ENCODE assay signal across 8 mouse cellular contexts in genomic region chr11:48859014-48859413, GRCm38 (mm10). TPM values are rescaled to one million over a fixed set of nuclear protein-coding genes. Genes with fewer than 3 reads are reported as not detected.
A peak's percentile ranks its signal among the peaks of the same experiment; 100 is the strongest.
DNase-seq lines count a peak whose midpoint lies in the region; ATAC-seq and TF ChIP-seq lines count a peak whose summit lies in the region.

No protein-coding gene starts in this region.

- no peak overlapping the region for H3K27ac ChIP-seq in embryonic facial prominence, embryonic 15.5 days (replicated peaks)
- no peak overlapping the region for H3K27ac ChIP-seq in hindbrain, embryonic 12.5 days
- no peak overlapping the region for H3K27ac ChIP-seq in limb, embryonic 14.5 days (replicated peaks; ENCODE audit: low read depth, low read length)
- no peak overlapping the region for H3K27ac ChIP-seq in midbrain, embryonic 15.5 days

- no peak overlapping the region for H3K9ac ChIP-seq in embryonic facial prominence, embryonic 15.5 days
- H3K9ac ChIP-seq in hindbrain, embryonic 12.5 days = no peak overlapping the region
- 0 out of 2 replicates have a peak overlapping the region, but pooled peaks have one; percentile 2 for H3K9ac ChIP-seq in limb, embryonic 14.5 days (ENCODE audit: low read depth, low read length, severe bottlenecking)
- H3K9ac ChIP-seq in midbrain, embryonic 15.5 days = no peak overlapping the region

- ATAC-seq in embryonic facial prominence, embryonic 15.5 days (ENCODE audit: insufficient number of reproducible peaks, low FRiP score, low TSS enrichment, low read depth) = no peak
- ATAC-seq in hindbrain, embryonic 12.5 days (ENCODE audit: low FRiP score) = no peak
- ATAC-seq in limb, embryonic 14.5 days (ENCODE audit: low FRiP score, low read depth) = no peak
- no peak for ATAC-seq in midbrain, embryonic 15.5 days (replicated peaks)
- ATAC-seq in erythroid progenitor cell, adult 5-6 weeks (replicated peaks; ENCODE audit: low FRiP score, poor library complexity, severe bottlenecking) = no peak

- H3K9me3 ChIP-seq in embryonic facial prominence, embryonic 15.5 days (replicated peaks) = no peaks in the 10 kb centered on the region
- H3K9me3 ChIP-seq in hindbrain, embryonic 12.5 days (replicated peaks) = no peaks in the 10 kb centered on the region
- no peaks in the 10 kb centered on the region for H3K9me3 ChIP-seq in limb, embryonic 14.5 days (ENCODE audit: control insufficient read depth, low read length)
- H3K9me3 ChIP-seq in midbrain, embryonic 15.5 days = no peaks in the 10 kb centered on the region

- peaks cover 18% of the 10 kb centered on the region for H3K4me1 ChIP-seq in embryonic facial prominence, embryonic 15.5 days
- H3K4me1 ChIP-seq in hindbrain, embryonic 12.5 days = peaks cover 15% of the 10 kb centered on the region
- H3K4me1 ChIP-seq in limb, embryonic 14.5 days (ENCODE audit: control insufficient read depth, insufficient read depth, low read length) = peaks cover 14% of the 10 kb centered on the region
- peaks cover 31% of the 10 kb centered on the region for H3K4me1 ChIP-seq in midbrain, embryonic 15.5 days

- H3K36me3 ChIP-seq in embryonic facial prominence, embryonic 15.5 days = no peaks in the 10 kb centered on the region
- H3K36me3 ChIP-seq in hindbrain, embryonic 12.5 days = no peaks in the 10 kb centered on the region
- no peaks in the 10 kb centered on the region for H3K36me3 ChIP-seq in limb, embryonic 14.5 days (ENCODE audit: control insufficient read depth, insufficient read depth, low read length)
- H3K36me3 ChIP-seq in midbrain, embryonic 15.5 days (replicated peaks) = no peaks in the 10 kb centered on the region

- peak overlapping the region; percentile 80 for H3K4me2 ChIP-seq in embryonic facial prominence, embryonic 15.5 days (replicated peaks)
- peak overlapping the region; percentile 94 for H3K4me2 ChIP-seq in hindbrain, embryonic 12.5 days (replicated peaks)
- peak overlapping the region; percentile 46 for H3K4me2 ChIP-seq in limb, embryonic 14.5 days (replicated peaks; ENCODE audit: low read depth, low read length, severe bottlenecking)
- peak overlapping the region; percentile 85 for H3K4me2 ChIP-seq in midbrain, embryonic 15.5 days

- H3K4me3 ChIP-seq in embryonic facial prominence, embryonic 15.5 days (replicated peaks) = peak overlapping the region; percentile 68
- no peak overlapping the region for H3K4me3 ChIP-seq in hindbrain, embryonic 12.5 days
- H3K4me3 ChIP-seq in limb, embryonic 14.5 days (replicated peaks; ENCODE audit: low read length) = peak overlapping the region; percentile 55; the same call in 1 of the 2 replicates
- H3K4me3 ChIP-seq in midbrain, embryonic 15.5 days = peak overlapping the region; percentile 52

- TF ChIP-seq POLR2A in limb, embryonic 14.5 days (IDR thresholded peaks at IDR 0.05; ENCODE audit: borderline replicate concordance, extremely low read depth, insufficient read depth, insufficient read length) = no peak

- DNase-seq in gastrocnemius, adult 18-20 months (ENCODE audit: low spot score) = peak; percentile 72
- DNase-seq in gastrocnemius, postnatal 25 days = no peak
- peak; percentile 46 for DNase-seq in Muller cell, postnatal 12 days (ENCODE audit: inconsistent ontology term)
- DNase-seq in limb, embryonic 14.5 days (ENCODE audit: low spot score) = peak; percentile 91

- 0% methylated on average over 6 of the region's 6 CpGs for WGBS in embryonic facial prominence, embryonic 15.5 days
- WGBS in hindbrain, embryonic 12.5 days = 1% methylated on average over 6 of the region's 6 CpGs
- under 1% methylated on average over 6 of the region's 6 CpGs for WGBS in limb, embryonic 14.5 days
- under 1% methylated on average over 6 of the region's 6 CpGs for WGBS in midbrain, embryonic 15.5 days

- H3K27me3 ChIP-seq in embryonic facial prominence, embryonic 15.5 days = 0 out of 2 replicates have a peak, but pooled peaks cover 6% of the 10 kb centered on the region
- peaks cover 7% of the 10 kb centered on the region for H3K27me3 ChIP-seq in hindbrain, embryonic 12.5 days
- 0 out of 2 replicates have a peak, but pooled peaks cover 7% of the 10 kb centered on the region for H3K27me3 ChIP-seq in limb, embryonic 14.5 days (ENCODE audit: control insufficient read depth, insufficient read depth, low read length)
- 0 out of 2 replicates have a peak, but pooled peaks cover 2% of the 10 kb centered on the region for H3K27me3 ChIP-seq in midbrain, embryonic 15.5 days (replicated peaks)

RNA-seq across cellular contexts. Expression of gene Irgm1, which starts 12.5 kb away (rescaled TPM):
- 10 to 100 TPM; 12.9 to 15.7 TPM for total RNA-seq in gastrocnemius, adult 18-20 months (2021)
- 10 to 100 TPM in 1 of 2 experiments, 1 to 10 TPM in 1; 9.0 to 11.1 TPM for total RNA-seq in gastrocnemius, postnatal 25 days (2021)
- 8.3 and 8.8 TPM in 2 replicates for polyA plus RNA-seq in embryonic facial prominence, embryonic 15.5 days (2015; fragmentation: Nextera tagmentation; extraction: Ambion mirVana)
- 3.0 and 3.9 TPM in 2 replicates for polyA plus RNA-seq in hindbrain, embryonic 12.5 days (2016; fragmentation: Nextera tagmentation; extraction: Ambion mirVana)
- polyA plus RNA-seq in limb, embryonic 14.5 days (2012; rRNA removed) = 3.7 and 4.1 TPM in 2 replicates
- 4.5 and 5.5 TPM in 2 replicates for polyA plus RNA-seq in limb, embryonic 14.5 days (2014; fragmentation: Nextera tagmentation; extraction: Ambion mirVana)
- polyA plus RNA-seq in midbrain, embryonic 15.5 days (2015; fragmentation: Nextera tagmentation; extraction: Ambion mirVana) = 2.3 and 4.6 TPM in 2 replicates
- 50.3 and 55.5 TPM in 2 replicates for total RNA-seq in erythroid progenitor cell, adult 5-6 weeks (2015; ENCODE audit: low replicate concordance)
- total RNA-seq in erythroid progenitor cell, adult 5-6 weeks (2017; ENCODE audit: low replicate concordance) = 51.0 and 53.7 TPM in 2 replicates

RNA-seq across cellular contexts. Expression of gene Gm12184, which starts 32.6 kb away (rescaled TPM):
- 1 to 10 TPM; 1.8 to 2.5 TPM for total RNA-seq in gastrocnemius, adult 18-20 months (2021)
- total RNA-seq in gastrocnemius, postnatal 25 days (2021) = 1 to 10 TPM in 1 of 2 experiments, under 1 TPM in 1; 0.67 to 3.2 TPM
- 2.3 and 4.9 TPM in 2 replicates for polyA plus RNA-seq in embryonic facial prominence, embryonic 15.5 days (2015; fragmentation: Nextera tagmentation; extraction: Ambion mirVana)
- polyA plus RNA-seq in hindbrain, embryonic 12.5 days (2016; fragmentation: Nextera tagmentation; extraction: Ambion mirVana) = 7.2 and 10.0 TPM in 2 replicates
- polyA plus RNA-seq in limb, embryonic 14.5 days (2012; rRNA removed) = 42.1 and 55.1 TPM in 2 replicates
- polyA plus RNA-seq in limb, embryonic 14.5 days (2014; fragmentation: Nextera tagmentation; extraction: Ambion mirVana) = 7.9 and 14.8 TPM in 2 replicates
- polyA plus RNA-seq in midbrain, embryonic 15.5 days (2015; fragmentation: Nextera tagmentation; extraction: Ambion mirVana) = 2.6 and 4.0 TPM in 2 replicates
- 2.9 TPM in 1 of 2 replicates, not detected in the other for total RNA-seq in erythroid progenitor cell, adult 5-6 weeks (2015; ENCODE audit: low replicate concordance)
- total RNA-seq in erythroid progenitor cell, adult 5-6 weeks (2017; ENCODE audit: low replicate concordance) = 9.6 TPM in 1 of 2 replicates, not detected in the other

RNA-seq across cellular contexts. Expression of gene Trim7, which starts 33.1 kb away (rescaled TPM):
- total RNA-seq in gastrocnemius, adult 18-20 months (2021) = 10 to 100 TPM; 34.7 to 41.9 TPM
- 10 to 100 TPM; 57.3 to 57.9 TPM for total RNA-seq in gastrocnemius, postnatal 25 days (2021)
- 5.4 and 5.8 TPM in 2 replicates for polyA plus RNA-seq in embryonic facial prominence, embryonic 15.5 days (2015; fragmentation: Nextera tagmentation; extraction: Ambion mirVana)
- polyA plus RNA-seq in hindbrain, embryonic 12.5 days (2016; fragmentation: Nextera tagmentation; extraction: Ambion mirVana) = 0.70 and 1.6 TPM in 2 replicates
- 2.6 and 2.9 TPM in 2 replicates for polyA plus RNA-seq in limb, embryonic 14.5 days (2012; rRNA removed)
- polyA plus RNA-seq in limb, embryonic 14.5 days (2014; fragmentation: Nextera tagmentation; extraction: Ambion mirVana) = 1.2 and 2.0 TPM in 2 replicates
- polyA plus RNA-seq in midbrain, embryonic 15.5 days (2015; fragmentation: Nextera tagmentation; extraction: Ambion mirVana) = 2.3 and 2.6 TPM in 2 replicates
- total RNA-seq in erythroid progenitor cell, adult 5-6 weeks (2015; ENCODE audit: low replicate concordance) = 0.42 TPM in 1 of 2 replicates, not detected in the other
- total RNA-seq in erythroid progenitor cell, adult 5-6 weeks (2017; ENCODE audit: low replicate concordance) = 1.0 TPM in 1 of 2 replicates, not detected in the other

RNA-seq across cellular contexts. Expression of gene Trim41, which starts 41.9 kb away (rescaled TPM):
- total RNA-seq in gastrocnemius, adult 18-20 months (2021) = 10 to 100 TPM; 15.7 to 22.6 TPM
- total RNA-seq in gastrocnemius, postnatal 25 days (2021) = 10 to 100 TPM; 15.5 to 19.3 TPM
- polyA plus RNA-seq in embryonic facial prominence, embryonic 15.5 days (2015; fragmentation: Nextera tagmentation; extraction: Ambion mirVana) = 7.5 and 8.1 TPM in 2 replicates
- 6.4 and 7.1 TPM in 2 replicates for polyA plus RNA-seq in hindbrain, embryonic 12.5 days (2016; fragmentation: Nextera tagmentation; extraction: Ambion mirVana)
- polyA plus RNA-seq in limb, embryonic 14.5 days (2012; rRNA removed) = 51.5 and 52.4 TPM in 2 replicates
- polyA plus RNA-seq in limb, embryonic 14.5 days (2014; fragmentation: Nextera tagmentation; extraction: Ambion mirVana) = 5.5 and 7.0 TPM in 2 replicates
- 7.3 and 7.9 TPM in 2 replicates for polyA plus RNA-seq in midbrain, embryonic 15.5 days (2015; fragmentation: Nextera tagmentation; extraction: Ambion mirVana)
- total RNA-seq in erythroid progenitor cell, adult 5-6 weeks (2015; ENCODE audit: low replicate concordance) = 8.8 and 10.1 TPM in 2 replicates
- 17.5 and 41.5 TPM in 2 replicates for total RNA-seq in erythroid progenitor cell, adult 5-6 weeks (2017; ENCODE audit: low replicate concordance)

RNA-seq across cellular contexts. Expression of gene Gm5431, which starts 43.0 kb away (rescaled TPM):
- under 1 TPM; 0.43 to 0.52 TPM for total RNA-seq in gastrocnemius, adult 18-20 months (2021)
- total RNA-seq in gastrocnemius, postnatal 25 days (2021) = under 1 TPM; 0.21 to 0.36 TPM
- 0.20 and 0.49 TPM in 2 replicates for polyA plus RNA-seq in embryonic facial prominence, embryonic 15.5 days (2015; fragmentation: Nextera tagmentation; extraction: Ambion mirVana)
- polyA plus RNA-seq in hindbrain, embryonic 12.5 days (2016; fragmentation: Nextera tagmentation; extraction: Ambion mirVana) = 0.13 TPM in 1 of 2 replicates, not detected in the other
- 0.16 and 0.19 TPM in 2 replicates for polyA plus RNA-seq in limb, embryonic 14.5 days (2012; rRNA removed)
- polyA plus RNA-seq in limb, embryonic 14.5 days (2014; fragmentation: Nextera tagmentation; extraction: Ambion mirVana) = 0.12 and 0.22 TPM in 2 replicates
- 0.05 and 0.45 TPM in 2 replicates for polyA plus RNA-seq in midbrain, embryonic 15.5 days (2015; fragmentation: Nextera tagmentation; extraction: Ambion mirVana)
- 0.72 and 1.7 TPM in 2 replicates for total RNA-seq in erythroid progenitor cell, adult 5-6 weeks (2015; ENCODE audit: low replicate concordance)
- total RNA-seq in erythroid progenitor cell, adult 5-6 weeks (2017; ENCODE audit: low replicate concordance) = 0.64 and 1.5 TPM in 2 replicates
